Mouse (Mus musculus): ENCODE data around the gene Lsm7. TPM values are rescaled to one million over a fixed set of nuclear protein-coding genes. Genes with fewer than 3 reads are reported as not detected.

Gene Lsm7
- polyA plus RNA-seq, 1 experiment: 106 TPM

DNA sequence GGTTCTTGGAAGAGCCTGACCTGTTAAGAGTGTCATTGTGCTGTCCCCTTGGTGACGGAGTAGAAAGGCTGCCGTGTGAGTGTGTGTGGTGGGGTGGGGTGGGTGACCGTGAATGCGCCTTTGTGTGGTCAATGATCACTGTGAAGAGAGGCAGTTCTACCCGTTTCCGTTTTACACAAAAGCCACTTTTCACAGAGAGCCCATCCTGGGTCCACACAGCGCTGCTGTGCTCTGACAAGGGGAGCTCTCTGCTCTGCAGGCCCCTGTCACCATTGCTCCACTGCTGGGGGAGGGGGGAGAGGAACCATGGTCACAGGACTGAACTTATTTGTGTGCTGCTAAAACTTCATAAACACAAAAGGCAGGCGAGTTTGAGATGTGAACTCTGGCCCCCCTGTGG is 2.4 kb upstream of the Lsm7 start:
- H3K27ac ChIP-seq (ENCODE audit: insufficient read depth, low read length): no peak overlapping the region
- TF ChIP-seq CTCF (IDR thresholded peaks at IDR 0.05; ENCODE audit: borderline replicate concordance, insufficient read depth, low read length) (no peak), POLR2A (IDR thresholded peaks at IDR 0.05; ENCODE audit: low read depth, low read length) (no peak)
- no peak overlapping the region for H3K4me3 ChIP-seq (ENCODE audit: insufficient read depth, low read length)
- H3K4me1 ChIP-seq (ENCODE audit: control insufficient read depth, insufficient read depth, low read length): 0 out of 2 replicates have a peak, but pooled peaks cover 7% of the 10 kb centered on the region

DNA sequence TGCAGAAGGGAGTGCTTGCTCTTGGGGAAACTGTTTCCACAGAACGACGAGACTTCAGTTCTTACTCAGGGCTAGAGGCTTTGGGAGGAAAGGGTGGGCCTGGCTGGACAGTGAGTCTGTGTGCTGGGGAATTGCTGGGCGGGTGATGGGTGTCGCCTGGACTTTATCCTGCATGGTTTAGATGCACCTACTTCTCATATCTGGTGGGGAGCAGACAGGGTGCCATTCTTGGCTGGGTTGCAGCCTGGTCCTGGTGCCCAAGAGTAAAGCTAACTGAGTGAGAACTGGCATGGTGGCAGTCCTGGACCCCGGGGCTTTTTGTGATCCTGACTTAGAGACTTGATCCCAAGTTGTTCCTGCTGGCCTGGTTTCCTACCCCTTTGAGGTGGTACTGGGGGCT is 1.9 kb upstream of the Lsm7 start:
- 0 out of 2 replicates have a peak, but pooled peaks cover 7% of the 10 kb centered on the region for H3K4me1 ChIP-seq (ENCODE audit: control insufficient read depth, insufficient read depth, low read length)
- TF ChIP-seq CTCF (IDR thresholded peaks at IDR 0.05; ENCODE audit: borderline replicate concordance, insufficient read depth, low read length): no peak
- no peak for TF ChIP-seq POLR2A (IDR thresholded peaks at IDR 0.05; ENCODE audit: low read depth, low read length)
- no peak overlapping the region for H3K4me3 ChIP-seq (ENCODE audit: insufficient read depth, low read length)
- H3K27ac ChIP-seq (ENCODE audit: insufficient read depth, low read length): no peak overlapping the region

GRCm38 (mm10) chr10:80856267-80856666 is 1.3 kb upstream of the Lsm7 start:
- peak overlapping the region; percentile 59 for H3K4me3 ChIP-seq (ENCODE audit: insufficient read depth, low read length)
- 0 out of 2 replicates have a peak, but pooled peaks cover 7% of the 10 kb centered on the region for H3K4me1 ChIP-seq (ENCODE audit: control insufficient read depth, insufficient read depth, low read length)
- TF ChIP-seq POLR2A (IDR thresholded peaks at IDR 0.05; ENCODE audit: low read depth, low read length): no peak
- TF ChIP-seq CTCF (IDR thresholded peaks at IDR 0.05; ENCODE audit: borderline replicate concordance, insufficient read depth, low read length): no peak; the same call in 1 of the 2 replicates
- H3K27ac ChIP-seq (ENCODE audit: insufficient read depth, low read length): no peak overlapping the region

DNA sequence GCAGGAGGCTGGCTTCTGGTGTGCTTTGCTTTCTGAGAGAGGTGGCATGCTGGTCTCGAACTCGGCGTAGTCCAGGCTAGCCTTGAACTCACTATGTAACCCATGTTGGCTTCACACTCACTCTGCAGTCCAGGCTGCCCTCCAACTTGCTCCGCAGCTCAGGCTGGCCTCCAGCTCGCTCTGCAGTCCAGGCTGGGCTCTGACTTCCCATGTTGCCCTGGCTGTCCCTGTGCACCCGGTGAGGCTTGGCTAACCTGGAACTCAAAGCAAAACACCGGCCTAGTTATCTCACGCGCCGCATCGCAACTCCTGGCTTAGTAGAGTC is 702 bp upstream of the Lsm7 start:
- Histone ChIP-seq H3K27ac (ENCODE audit: insufficient read depth, low read length) (no peak overlapping the region), H3K4me1 (ENCODE audit: control insufficient read depth, insufficient read depth, low read length) (0 out of 2 replicates have a peak, but pooled peaks cover 7% of the 10 kb centered on the region)
- TF ChIP-seq CTCF (IDR thresholded peaks at IDR 0.05; ENCODE audit: borderline replicate concordance, insufficient read depth, low read length) (no peak), POLR2A (IDR thresholded peaks at IDR 0.05; ENCODE audit: low read depth, low read length) (no peak)

GRCm38 (mm10) chr10:80848571-80848970 is 6.4 kb downstream of the Lsm7 start:
- TF ChIP-seq POLR2A (IDR thresholded peaks at IDR 0.05; ENCODE audit: low read depth, low read length) (no peak), CTCF (IDR thresholded peaks at IDR 0.05; ENCODE audit: borderline replicate concordance, insufficient read depth, low read length) (no peak)
- Histone ChIP-seq H3K27ac (ENCODE audit: insufficient read depth, low read length) (no peak overlapping the region), H3K4me3 (ENCODE audit: insufficient read depth, low read length) (no peak overlapping the region), H3K4me1 (ENCODE audit: control insufficient read depth, insufficient read depth, low read length) (0 out of 2 replicates have a peak, but pooled peaks cover 2% of the 10 kb centered on the region)

More for the DNA sequence above, 702 bp upstream of the Lsm7 start:
- H3K4me3 ChIP-seq (ENCODE audit: insufficient read depth, low read length): peak overlapping the region; percentile 59

GRCm38 (mm10) chr10:80845732-80846131 is 9.3 kb downstream of the Lsm7 start:
- H3K4me1 ChIP-seq (ENCODE audit: control insufficient read depth, insufficient read depth, low read length): 0 out of 2 replicates have a peak, but pooled peaks cover 2% of the 10 kb centered on the region

GRCm38 (mm10) chr10:80845055-80845693 is 9.8 kb downstream of the Lsm7 start:
- 0 out of 2 replicates have a peak, but pooled peaks cover 2% of the 10 kb centered on the region for H3K4me1 ChIP-seq (ENCODE audit: control insufficient read depth, insufficient read depth, low read length)
- H3K27ac ChIP-seq (ENCODE audit: insufficient read depth, low read length): no peak overlapping the region
- no peak overlapping the region for H3K4me3 ChIP-seq (ENCODE audit: insufficient read depth, low read length)
- TF ChIP-seq CTCF (IDR thresholded peaks at IDR 0.05; ENCODE audit: borderline replicate concordance, insufficient read depth, low read length) (no peak), POLR2A (IDR thresholded peaks at IDR 0.05; ENCODE audit: low read depth, low read length) (no peak)

More at GRCm38 (mm10) chr10:80845732-80846131, 9.3 kb downstream of the Lsm7 start:
- Histone ChIP-seq H3K4me3 (ENCODE audit: insufficient read depth, low read length) (no peak overlapping the region), H3K27ac (ENCODE audit: insufficient read depth, low read length) (no peak overlapping the region)
- no peak for TF ChIP-seq POLR2A (IDR thresholded peaks at IDR 0.05; ENCODE audit: low read depth, low read length)
- no peak for TF ChIP-seq CTCF (IDR thresholded peaks at IDR 0.05; ENCODE audit: borderline replicate concordance, insufficient read depth, low read length)

DNA sequence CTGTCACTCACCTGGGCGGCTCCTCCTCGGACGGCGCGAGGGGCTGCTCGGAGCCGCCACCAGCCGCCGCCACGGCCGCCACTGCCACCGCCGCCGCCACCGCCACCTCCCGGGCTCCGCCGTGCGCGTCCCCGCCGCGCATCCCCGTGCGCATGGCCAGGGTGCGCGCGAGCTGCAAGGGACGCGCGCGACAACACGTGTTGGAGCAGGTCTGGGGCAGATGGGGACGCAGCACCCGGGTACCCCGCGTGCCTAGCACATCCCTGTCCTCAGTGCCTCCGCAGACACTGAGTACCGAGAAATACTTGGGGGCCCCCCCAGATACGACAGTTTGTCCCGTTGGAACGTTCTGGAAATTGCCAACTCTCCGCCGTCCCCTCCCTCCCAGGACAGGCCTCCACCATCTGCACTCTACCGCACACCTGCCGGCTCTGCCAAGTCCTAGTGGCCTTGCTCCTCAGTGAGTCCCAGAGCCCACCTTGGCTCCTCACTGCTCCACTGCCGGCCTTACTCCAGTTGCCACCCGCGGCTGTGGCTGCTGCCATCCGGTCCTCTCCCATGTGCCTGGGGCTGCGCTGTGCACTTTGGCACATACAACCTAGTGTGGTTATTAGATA is 11.0 kb downstream of the Lsm7 start, which contains the start of gene Lingo3:
Gene Lingo3 (minus strand): TSS at position 109 of the 617 bp plus-strand sequence.
- Histone ChIP-seq H3K27ac (ENCODE audit: insufficient read depth, low read length) (no peak within 1 kb of the TSS), H3K4me3 (ENCODE audit: insufficient read depth, low read length) (no peak within 1 kb of the TSS), H3K4me1 (ENCODE audit: control insufficient read depth, insufficient read depth, low read length) (0 out of 2 replicates have a peak, but pooled peaks cover 2% of the 10 kb centered on the region)
- no peak for TF ChIP-seq POLR2A (IDR thresholded peaks at IDR 0.05; ENCODE audit: low read depth, low read length)
- TF ChIP-seq CTCF (IDR thresholded peaks at IDR 0.05; ENCODE audit: borderline replicate concordance, insufficient read depth, low read length): no peak

DNA sequence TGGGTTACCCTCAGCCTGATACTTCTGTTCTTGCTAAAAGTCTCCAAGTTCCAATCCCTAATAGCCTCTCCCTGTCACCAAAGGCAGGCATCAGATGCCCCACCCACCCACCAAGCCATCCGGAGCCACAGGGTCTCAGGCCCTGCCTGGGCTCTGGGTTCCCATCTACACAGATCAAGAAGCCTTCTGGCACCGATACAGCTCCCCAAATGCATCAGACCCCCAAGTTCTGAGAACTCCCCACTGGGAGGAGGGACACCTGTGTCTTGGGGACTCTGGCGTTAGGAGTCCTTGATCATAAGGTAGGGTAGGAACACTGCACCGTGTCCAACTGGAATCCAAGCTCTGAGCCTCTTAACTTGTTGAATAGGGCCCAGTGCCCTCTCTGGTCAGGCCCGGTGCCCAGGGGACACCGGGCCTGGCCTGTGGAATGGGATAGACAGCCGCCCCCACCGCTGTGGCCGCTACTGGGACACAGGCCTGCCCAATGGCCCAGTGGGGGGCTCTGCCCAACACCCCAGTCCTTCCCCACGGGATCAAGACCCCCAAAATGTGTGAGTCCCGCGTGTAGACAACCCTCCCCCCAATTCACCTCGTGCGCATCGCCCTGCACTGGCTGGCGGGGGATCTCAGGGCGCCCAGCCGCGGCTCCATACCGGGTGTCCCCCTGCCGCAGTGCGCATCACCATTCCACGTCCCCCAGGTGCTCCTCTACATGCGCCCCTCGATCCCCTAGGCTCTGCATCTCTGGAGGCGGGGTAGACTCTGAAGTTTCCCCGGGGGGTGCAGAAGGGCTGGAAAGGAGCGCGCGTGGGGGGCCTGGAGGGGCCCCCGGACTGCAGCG is 11.7 kb downstream of the Lsm7 start:
- no peak overlapping the region for H3K27ac ChIP-seq (ENCODE audit: insufficient read depth, low read length)
- H3K4me1 ChIP-seq (ENCODE audit: control insufficient read depth, insufficient read depth, low read length): 0 out of 2 replicates have a peak, but pooled peaks cover 2% of the 10 kb centered on the region
- TF ChIP-seq POLR2A (IDR thresholded peaks at IDR 0.05; ENCODE audit: low read depth, low read length): no peak
- no peak for TF ChIP-seq CTCF (IDR thresholded peaks at IDR 0.05; ENCODE audit: borderline replicate concordance, insufficient read depth, low read length)
- H3K4me3 ChIP-seq (ENCODE audit: insufficient read depth, low read length): no peak overlapping the region
